Mouse (Mus musculus) hindbrain, postnatal 0 days (tissue): Measurements from ENCODE around the gene Sbno2. TPM values are rescaled to one million over a fixed set of nuclear protein-coding genes. Genes with fewer than 3 reads are reported as not detected.
"Not testable (repeated sequence)": the region's sequence is repeated elsewhere in the genome, so short reads cannot be mapped to it uniquely, and the experiment has no call there.

Experiments
- ATAC-seq: fragments of 200-750 bp; cut with Nextera tagmentation; 2 replicates; pipeline ENCODE4 v1.8.0; 2017; ENCODE audit warnings: mild to moderate bottlenecking, moderate TSS enrichment, moderate library complexity
- DNase-seq: peaks from one replicate; pipeline ENCODE4 v3.0.0-alpha.2; 2015; ENCODE audit warnings: low spot score
- H3K27ac ChIP-seq: fragments of 300-500 bp; sonication (generic); 2 replicates; pipeline ENCODE4 v1.5.1; 2014; ENCODE audit warnings: mild to moderate bottlenecking
- H3K27me3 ChIP-seq: fragments of 300-500 bp; sonication (generic); 2 replicates; pipeline ENCODE4 v1.6.1; 2014; ENCODE audit warnings: low read length, mixed read lengths; ENCODE audit not compliant: insufficient read depth
- H3K36me3 ChIP-seq: fragments of 300-500 bp; sonication (generic); 2 replicates; pipeline ENCODE4 v1.6.1; 2014; ENCODE audit warnings: low read length, mixed read lengths; ENCODE audit not compliant: insufficient read depth
- H3K4me1 ChIP-seq: fragments of 300-500 bp; sonication (generic); 2 replicates; pipeline ENCODE4 v1.6.1; 2014; ENCODE audit warnings: antibody characterized with exemption, low read length, mixed read lengths; ENCODE audit not compliant: insufficient read depth
- H3K4me2 ChIP-seq: fragments of 300-500 bp; sonication (generic); 2 replicates; pipeline ENCODE4 v1.6.1; 2014; ENCODE audit warnings: low read depth, mild to moderate bottlenecking, low read length, moderate library complexity, mixed read lengths
- H3K4me3 ChIP-seq: fragments of 300-500 bp; sonication (generic); 2 replicates; pipeline ENCODE4 v1.5.1; 2014; ENCODE audit warnings: low read length
- H3K9ac ChIP-seq: fragments of 300-500 bp; sonication (generic); replicated peaks from 2 replicates; pipeline ENCODE4 v1.6.1; 2014; ENCODE audit warnings: mild to moderate bottlenecking, low read length, moderate library complexity, mixed read lengths
- H3K9me3 ChIP-seq: fragments of 300-500 bp; sonication (generic); 2 replicates; pipeline ENCODE4 v1.6.1; 2016; ENCODE audit warnings: low read length, mixed read lengths
- CTCF ChIP-seq: IDR thresholded peaks from 2 replicates; pipeline ENCODE4 v1.5.1; 2016; ENCODE audit warnings: antibody characterized with exemption, control low read depth, low read depth
- WGBS: fragments of 180-500 bp; shearing (Covaris S2); extraction: QIAGEN DNeasy Blood & Tissue Kit; methylation state at CpG from one replicate; pipeline ENCODE4 v1.1.7; 2014; 5-methylcytosine and 5-hydroxymethylcytosine counted together
- polyA plus RNA-seq: library from polyadenylated mRNA; unstranded; fragments of >200 nt; fragmentation: Nextera tagmentation; extraction: Ambion mirVana; gene quantifications from 2 replicates; pipeline ENCODE4 v1.2.1, GENCODE M21; 2015
- total RNA-seq: library from RNA; depleted of rRNA; stranded (reverse); fragments of >200 nt; gene quantifications from 2 replicates; pipeline ENCODE4 v1.2.3, GENCODE M21; 2014

Sbno2 gene
- total and polyA plus RNA-seq, 2 experiments from 2014 or later, result 6.9 to 23.7 TPM

DNA sequence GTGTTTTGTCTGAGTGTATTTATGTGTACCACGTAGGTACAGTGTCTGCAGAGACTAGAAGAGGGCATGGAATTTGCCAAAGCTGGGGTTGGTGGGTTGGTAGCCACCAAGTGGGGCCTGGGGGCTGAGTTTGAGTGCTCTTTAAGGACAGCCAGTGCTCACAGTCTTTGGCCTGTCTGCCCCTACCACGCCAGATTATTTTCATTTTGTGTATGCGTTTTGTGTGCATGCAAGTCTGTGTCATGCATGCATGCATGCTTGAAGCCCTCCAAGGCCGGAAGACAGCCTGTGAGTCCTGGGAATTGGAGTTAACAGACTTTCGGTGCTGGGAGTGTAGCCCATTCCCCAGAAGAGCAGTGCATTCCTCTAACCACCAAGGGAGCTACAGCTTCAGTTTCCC lies 50.0 kb downstream of the Sbno2 start:
- Histone ChIP-seq H3K27me3 (no peaks in the 10 kb centered on the region), H3K4me3 (no peak overlapping the region), H3K27ac (no peak overlapping the region), H3K4me2 (peak overlapping the region; percentile 76), H3K36me3 (peaks cover 20% of the 10 kb centered on the region), H3K4me1 (peaks cover 8% of the 10 kb centered on the region), H3K9me3 (no peaks in the 10 kb centered on the region), H3K9ac (0 out of 2 replicates have a peak overlapping the region, but pooled peaks have one; percentile 74)
- DNase-seq (no peak), ATAC-seq (no peak)
- WGBS, result 73% methylated on average over 5 of the region's 5 CpGs
- TF ChIP-seq CTCF, result no peak

GRCm38 (mm10) chr10:80054911-80055310 lies 50.5 kb downstream of the Sbno2 start:
- Histone ChIP-seq H3K9ac (peak overlapping the region; percentile 74), H3K4me3 (peak overlapping the region; percentile 52), H3K27ac (peak overlapping the region; percentile 96; the same call in 1 of the 2 replicates), H3K4me2 (peak overlapping the region; percentile 76), H3K36me3 (peaks cover 20% of the 10 kb centered on the region)
- WGBS, result 12% methylated on average over 3 of the region's 3 CpGs
- H3K4me1 ChIP-seq, H3K9me3 ChIP-seq, ATAC-seq, DNase-seq, H3K27me3 ChIP-seq: not testable (repeated sequence)

DNA sequence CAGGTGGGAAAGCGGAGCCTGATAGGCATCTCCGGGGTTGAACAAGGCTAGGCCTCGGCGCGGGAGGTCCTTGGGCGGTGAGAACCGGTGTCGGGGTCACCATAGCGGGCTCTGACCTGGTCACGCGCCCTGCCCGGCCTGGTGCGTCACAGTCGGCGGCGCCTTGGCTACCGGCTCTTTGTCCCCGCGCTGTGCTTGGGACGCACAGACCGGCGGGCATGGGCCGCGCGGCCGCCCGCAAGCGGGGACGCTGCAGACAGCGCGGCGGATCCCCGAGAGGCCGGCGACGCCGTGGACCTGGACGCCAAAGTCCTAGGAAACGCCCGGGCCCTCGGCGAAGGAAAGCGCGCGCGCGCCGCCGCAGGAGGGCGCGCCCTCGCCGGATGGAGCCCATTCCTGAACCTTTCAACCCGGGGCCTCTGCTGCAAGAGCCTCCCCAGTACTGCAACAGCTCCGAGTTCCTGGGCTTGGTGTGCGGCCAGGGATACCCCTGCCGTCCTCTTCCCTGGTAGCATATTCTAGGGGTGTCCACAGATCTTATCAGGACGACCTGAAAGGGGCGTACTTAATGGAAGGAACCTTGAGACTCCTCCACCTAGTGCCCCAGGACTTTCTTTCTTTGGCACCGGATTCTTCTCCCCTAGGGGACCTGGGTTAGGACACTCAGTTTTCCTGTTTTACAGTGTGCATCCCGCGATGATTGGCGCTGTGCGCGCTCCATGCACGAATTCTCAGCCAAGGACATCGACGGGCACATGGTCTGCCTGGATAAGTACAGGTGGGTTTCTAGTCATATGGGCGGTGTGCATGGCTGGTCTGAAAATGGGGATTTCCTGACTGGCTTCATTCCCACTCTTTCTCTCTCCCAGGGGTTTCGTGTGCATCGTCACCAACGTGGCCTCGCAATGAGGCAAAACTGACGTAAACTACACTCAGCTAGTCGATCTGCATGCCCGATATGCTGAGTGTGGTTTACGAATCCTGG lies 51.2 kb downstream of the Sbno2 start:
- DNase-seq, result peak; percentile 74
- Histone ChIP-seq H3K4me1 (peaks cover 8% of the 10 kb centered on the region), H3K27ac (peak overlapping the region; percentile 96), H3K9ac (peak overlapping the region; percentile 74), H3K27me3 (no peaks in the 10 kb centered on the region), H3K4me3 (peak overlapping the region; percentile 52), H3K4me2 (peak overlapping the region; percentile 76), H3K36me3 (peaks cover 20% of the 10 kb centered on the region), H3K9me3 (no peaks in the 10 kb centered on the region)
- peak; percentile 63 for ATAC-seq
- under 1% methylated on average over 69 of the region's 77 CpGs for WGBS
- TF ChIP-seq CTCF, result peak; percentile 16

GRCm38 (mm10) chr10:80053259-80053780 lies 52.1 kb downstream of the Sbno2 start:
- TF ChIP-seq CTCF, result no peak
- peak overlapping the region; percentile 74 for H3K9ac ChIP-seq
- peak overlapping the region; percentile 76 for H3K4me2 ChIP-seq
- H3K36me3 ChIP-seq, result peaks cover 19% of the 10 kb centered on the region
- peak overlapping the region; percentile 52 for H3K4me3 ChIP-seq
- peak overlapping the region; percentile 96 for H3K27ac ChIP-seq
- H3K9me3 ChIP-seq, result no peaks in the 10 kb centered on the region
- DNase-seq (peak; percentile 100), ATAC-seq (peak; percentile 96)
- H3K4me1 ChIP-seq, result peaks cover 8% of the 10 kb centered on the region
- H3K27me3 ChIP-seq, result no peaks in the 10 kb centered on the region
- WGBS, result 1% methylated on average over 47 of the region's 47 CpGs

DNA sequence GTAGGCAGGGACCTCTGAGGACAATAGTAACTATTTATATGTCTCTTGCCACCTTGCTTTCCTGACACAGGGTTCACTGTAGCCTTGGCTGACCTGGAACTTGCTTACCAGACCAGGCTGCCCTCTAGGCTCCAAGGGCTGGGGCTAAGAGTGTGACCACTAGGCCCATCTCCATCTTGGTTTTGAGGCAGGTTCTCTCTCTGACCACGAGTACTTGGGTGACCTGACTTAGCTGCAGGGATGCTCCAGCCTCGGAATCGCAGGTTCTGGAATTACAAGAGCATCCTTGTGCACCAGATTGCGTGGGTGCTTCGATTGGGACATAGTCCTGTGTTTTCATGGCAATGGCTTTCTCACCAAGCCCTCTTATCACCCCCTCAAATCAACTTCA lies 53.0 kb downstream of the Sbno2 start:
- H3K27ac ChIP-seq, result no peak overlapping the region
- 82% methylated on average over 5 of the region's 5 CpGs for WGBS
- no peaks in the 10 kb centered on the region for H3K9me3 ChIP-seq
- DNase-seq, result no peak
- no peak overlapping the region for H3K4me2 ChIP-seq
- H3K4me3 ChIP-seq, result no peak overlapping the region
- H3K4me1 ChIP-seq, result peaks cover 8% of the 10 kb centered on the region
- H3K36me3 ChIP-seq, result peaks cover 10% of the 10 kb centered on the region
- no peak for TF ChIP-seq CTCF
- ATAC-seq, result no peak
- H3K27me3 ChIP-seq, result no peaks in the 10 kb centered on the region
- H3K9ac ChIP-seq, result no peak overlapping the region

- WGBS, result 45% methylated on average over 13 of the region's 14 CpGs
- Histone ChIP-seq H3K4me3 (no peak overlapping the region), H3K9ac (no peak overlapping the region), H3K27ac (peak overlapping the region; percentile 2; the same call in 1 of the 2 replicates), H3K4me2 (no peak overlapping the region), H3K36me3 (peaks cover 6% of the 10 kb centered on the region; the same call in 1 of the 2 replicates), H3K4me1 (peaks cover 8% of the 10 kb centered on the region), H3K9me3 (no peaks in the 10 kb centered on the region), H3K27me3 (no peaks in the 10 kb centered on the region)
- no peak for TF ChIP-seq CTCF
- DNase-seq (no peak), ATAC-seq (no peak)
These were observed 53.6 kb downstream of the Sbno2 start for GRCm38 (mm10) chr10:80051618-80052373.
